Mouse (Mus musculus): Measurements from ENCODE around the gene Tomm20. TPM values are rescaled to one million over a fixed set of nuclear protein-coding genes. Genes with fewer than 3 reads are reported as not detected.

Gene Tomm20
- polyA plus RNA-seq, 1 experiment from 2014 or later: 207 TPM

GRCm38 (mm10) chr8:126974511-126974910, 28.9 kb upstream of the Tomm20 start:
- ATAC-seq: no peak
- H3K9me3 ChIP-seq: no peaks in the 10 kb centered on the region
- H3K9ac ChIP-seq (replicated peaks): no peak overlapping the region
- peaks cover 15% of the 10 kb centered on the region for H3K4me1 ChIP-seq (replicated peaks)
- H3K4me2 ChIP-seq (replicated peaks): no peak overlapping the region
- H3K27ac ChIP-seq: no peak overlapping the region
- no peaks in the 10 kb centered on the region; the same call in 1 of the 2 replicates for H3K36me3 ChIP-seq
- H3K27me3 ChIP-seq: peaks cover 25% of the 10 kb centered on the region
- H3K4me3 ChIP-seq (replicated peaks): no peak overlapping the region
- WGBS: 84% methylated on average over 4 of the region's 4 CpGs

- H3K4me1 ChIP-seq (replicated peaks): peaks cover 20% of the 10 kb centered on the region
- H3K9ac ChIP-seq (replicated peaks): no peak overlapping the region
- H3K27me3 ChIP-seq: peaks cover 18% of the 10 kb centered on the region
- no peak for ATAC-seq
- H3K9me3 ChIP-seq: no peaks in the 10 kb centered on the region
- H3K36me3 ChIP-seq: peaks cover 7% of the 10 kb centered on the region
- WGBS: 75% methylated on average over 9 of the region's 9 CpGs
- H3K4me2 ChIP-seq (replicated peaks): no peak overlapping the region
- no peak overlapping the region for H3K27ac ChIP-seq
- no peak overlapping the region for H3K4me3 ChIP-seq (replicated peaks)
Observed at GRCm38 (mm10) chr8:126973686-126974265, 28.1 kb upstream of the Tomm20 start.

- H3K27ac ChIP-seq: no peak overlapping the region
- H3K4me2 ChIP-seq (replicated peaks): no peak overlapping the region
- H3K36me3 ChIP-seq: peaks cover 17% of the 10 kb centered on the region
- H3K9me3 ChIP-seq: no peaks in the 10 kb centered on the region
- no peak overlapping the region for H3K9ac ChIP-seq (replicated peaks)
- 83% methylated on average over 2 of the region's 2 CpGs for WGBS
- H3K4me3 ChIP-seq (replicated peaks): no peak overlapping the region
- H3K4me1 ChIP-seq (replicated peaks): peaks cover 20% of the 10 kb centered on the region
- peaks cover 10% of the 10 kb centered on the region; the same call in 1 of the 2 replicates for H3K27me3 ChIP-seq
- no peak for ATAC-seq
Observed at GRCm38 (mm10) chr8:126972649-126973048, 27.0 kb upstream of the Tomm20 start.

GRCm38 (mm10) chr8:126972102-126972501, 26.5 kb upstream of the Tomm20 start:
- ATAC-seq: no peak
- 84% methylated on average over 2 of the region's 2 CpGs for WGBS

GRCm38 (mm10) chr8:126971314-126971664, 25.6 kb upstream of the Tomm20 start:
- no peaks in the 10 kb centered on the region for H3K9me3 ChIP-seq
- H3K27me3 ChIP-seq: 0 out of 2 replicates have a peak, but pooled peaks cover 1% of the 10 kb centered on the region
- peak overlapping the region; percentile 91 for H3K4me2 ChIP-seq (replicated peaks)
- peaks cover 31% of the 10 kb centered on the region for H3K36me3 ChIP-seq
- peaks cover 16% of the 10 kb centered on the region for H3K4me1 ChIP-seq (replicated peaks)
- 14% methylated on average over 13 of the region's 13 CpGs for WGBS
- peak overlapping the region; percentile 65 for H3K9ac ChIP-seq (replicated peaks)
- peak overlapping the region; percentile 98 for H3K4me3 ChIP-seq (replicated peaks)
- H3K27ac ChIP-seq: peak overlapping the region; percentile 83
- peak; percentile 74 for ATAC-seq

More at GRCm38 (mm10) chr8:126972102-126972501, 26.5 kb upstream of the Tomm20 start:
- peaks cover 7% of the 10 kb centered on the region; the same call in 1 of the 2 replicates for H3K27me3 ChIP-seq
- H3K4me1 ChIP-seq (replicated peaks): peaks cover 20% of the 10 kb centered on the region
- H3K9me3 ChIP-seq: no peaks in the 10 kb centered on the region
- no peak overlapping the region for H3K4me3 ChIP-seq (replicated peaks)
- H3K4me2 ChIP-seq (replicated peaks): peak overlapping the region; percentile 91; the same call in 1 of the 2 replicates
- H3K9ac ChIP-seq (replicated peaks): no peak overlapping the region
- no peak overlapping the region for H3K27ac ChIP-seq
- peaks cover 22% of the 10 kb centered on the region for H3K36me3 ChIP-seq

- Histone ChIP-seq H3K36me3 (peaks cover 35% of the 10 kb centered on the region), H3K9ac (replicated peaks) (peak within 1 kb of the TSS; percentile 89), H3K9me3 (no peaks in the 10 kb centered on the region), H3K4me3 (replicated peaks) (peak within 1 kb of the TSS; percentile 98), H3K4me1 (replicated peaks) (peaks cover 16% of the 10 kb centered on the region), H3K27me3 (no peaks in the 10 kb centered on the region), H3K27ac (peak within 1 kb of the TSS; percentile 83), H3K4me2 (replicated peaks) (peak within 1 kb of the TSS; percentile 91)
- ATAC-seq: peak; percentile 98
- WGBS: under 1% methylated on average over 50 of the region's 50 CpGs
Observed at GRCm38 (mm10) chr8:126970579-126971313, 25.1 kb upstream of the Tomm20 start, which contains the start of gene Rbm34. TSS of gene Rbm34 (minus strand) at chr8:126971071.

- 94% methylated on average over 1 of the region's 1 CpGs for WGBS
- Histone ChIP-seq H3K4me3 (replicated peaks) (no peak overlapping the region), H3K4me1 (replicated peaks) (peaks cover 16% of the 10 kb centered on the region), H3K9ac (replicated peaks) (no peak overlapping the region), H3K27me3 (no peaks in the 10 kb centered on the region), H3K9me3 (no peaks in the 10 kb centered on the region), H3K4me2 (replicated peaks) (no peak overlapping the region), H3K27ac (no peak overlapping the region), H3K36me3 (peaks cover 42% of the 10 kb centered on the region)
- no peak for ATAC-seq
Observed at GRCm38 (mm10) chr8:126969546-126969945, 23.9 kb upstream of the Tomm20 start.

- ATAC-seq: no peak
Observed at GRCm38 (mm10) chr8:126968107-126968506, 22.5 kb upstream of the Tomm20 start.

GRCm38 (mm10) chr8:126965246-126965645, 19.6 kb upstream of the Tomm20 start:
- Histone ChIP-seq H3K4me3 (replicated peaks) (no peak overlapping the region), H3K27ac (no peak overlapping the region), H3K9me3 (no peaks in the 10 kb centered on the region), H3K36me3 (peaks cover 76% of the 10 kb centered on the region), H3K4me2 (replicated peaks) (no peak overlapping the region), H3K9ac (replicated peaks) (no peak overlapping the region), H3K27me3 (no peaks in the 10 kb centered on the region), H3K4me1 (replicated peaks) (peaks cover 11% of the 10 kb centered on the region)
- 89% methylated on average over 6 of the region's 6 CpGs for WGBS
- ATAC-seq: no peak

More at GRCm38 (mm10) chr8:126968107-126968506, 22.5 kb upstream of the Tomm20 start:
- no peak overlapping the region for H3K4me3 ChIP-seq (replicated peaks)
- no peaks in the 10 kb centered on the region for H3K9me3 ChIP-seq
- 95% methylated on average over 6 of the region's 6 CpGs for WGBS
- H3K9ac ChIP-seq (replicated peaks): no peak overlapping the region
- no peaks in the 10 kb centered on the region for H3K27me3 ChIP-seq
- H3K4me2 ChIP-seq (replicated peaks): no peak overlapping the region
- peaks cover 49% of the 10 kb centered on the region for H3K36me3 ChIP-seq
- peaks cover 16% of the 10 kb centered on the region for H3K4me1 ChIP-seq (replicated peaks)
- no peak overlapping the region for H3K27ac ChIP-seq

GRCm38 (mm10) chr8:126962871-126963270, 17.2 kb upstream of the Tomm20 start:
- WGBS: 92% methylated on average over 1 of the region's 1 CpGs
- no peak overlapping the region for H3K9ac ChIP-seq (replicated peaks)
- H3K4me2 ChIP-seq (replicated peaks): no peak overlapping the region
- H3K4me3 ChIP-seq (replicated peaks): no peak overlapping the region
- no peaks in the 10 kb centered on the region for H3K9me3 ChIP-seq
- no peak overlapping the region for H3K27ac ChIP-seq
- H3K4me1 ChIP-seq (replicated peaks): no peaks in the 10 kb centered on the region
- H3K36me3 ChIP-seq: peaks cover 70% of the 10 kb centered on the region
- ATAC-seq: no peak
- no peaks in the 10 kb centered on the region for H3K27me3 ChIP-seq

GRCm38 (mm10) chr8:126961516-126961915, 15.9 kb upstream of the Tomm20 start:
- Histone ChIP-seq H3K4me2 (replicated peaks) (no peak overlapping the region), H3K9ac (replicated peaks) (no peak overlapping the region), H3K36me3 (peaks cover 67% of the 10 kb centered on the region), H3K4me1 (replicated peaks) (no peaks in the 10 kb centered on the region), H3K4me3 (replicated peaks) (no peak overlapping the region), H3K9me3 (no peaks in the 10 kb centered on the region), H3K27me3 (no peaks in the 10 kb centered on the region), H3K27ac (no peak overlapping the region)
- over 99% methylated on average over 3 of the region's 3 CpGs for WGBS
- ATAC-seq: no peak

GRCm38 (mm10) chr8:126951900-126952636, 6.4 kb upstream of the Tomm20 start:
- no peak overlapping the region for H3K9ac ChIP-seq (replicated peaks)
- H3K4me1 ChIP-seq (replicated peaks): no peaks in the 10 kb centered on the region
- H3K4me2 ChIP-seq (replicated peaks): no peak overlapping the region
- no peak overlapping the region for H3K4me3 ChIP-seq (replicated peaks)
- H3K27ac ChIP-seq: no peak overlapping the region
- ATAC-seq: no peak
- no peaks in the 10 kb centered on the region for H3K9me3 ChIP-seq
- peaks cover 76% of the 10 kb centered on the region for H3K36me3 ChIP-seq
- 87% methylated on average over 11 of the region's 11 CpGs for WGBS
- H3K27me3 ChIP-seq: no peaks in the 10 kb centered on the region

Measured in midbrain, embryonic 13.5 days (tissue).